ENCODE assay signal across 14 mouse cellular contexts in the genomic region with DNA sequence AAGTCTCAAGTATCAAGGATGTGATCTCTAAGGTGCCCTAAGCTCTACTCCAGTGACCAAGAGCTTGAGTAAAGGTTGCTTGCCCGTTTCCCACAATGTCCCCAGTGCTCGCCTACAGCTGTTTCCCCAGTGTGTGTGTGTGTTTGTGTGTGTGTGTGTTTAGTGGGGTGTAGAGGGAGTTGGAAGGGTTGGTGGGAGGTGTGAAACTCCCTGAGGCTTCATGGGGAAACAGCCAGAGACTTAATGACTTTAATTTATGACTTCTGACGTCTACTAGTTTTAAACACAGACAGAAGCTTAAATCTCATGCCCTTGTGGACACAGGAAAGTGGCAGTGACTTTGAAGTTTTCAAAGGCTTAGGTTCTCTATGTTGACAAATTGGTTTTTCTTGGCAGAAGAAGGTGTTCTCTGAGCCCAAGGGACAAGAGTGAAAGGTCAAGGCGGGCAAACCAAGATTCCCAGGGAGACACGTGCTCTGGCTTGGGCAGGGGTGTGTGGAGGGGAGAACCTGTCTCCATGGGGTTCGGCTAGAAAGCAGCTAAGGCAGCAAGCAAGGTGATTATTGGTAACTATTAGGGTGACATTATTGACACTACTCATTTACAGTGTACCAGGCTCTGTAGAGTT. TPM values are rescaled to one million over a fixed set of nuclear protein-coding genes. Genes with fewer than 3 reads are reported as not detected.
DNase-seq lines count a peak whose midpoint lies in the region; ATAC-seq lines count a peak whose summit lies in the region.
"Had no signal": no experiment of that assay in that cellular context is flagged by ENCODE, and none has a peak within 500 bp of the region (broad histone marks: within the 10 kb centered on the region; RNA-seq: fewer than 3 reads in every experiment).

No protein-coding gene starts in this region.

- peak; percentile 21 for DNase-seq in lung, postnatal 10 days
- DNase-seq in lung, postnatal 4 days = no peak
- peak; percentile 63 for DNase-seq in kidney, adult 18-20 months
- peak; percentile 62 to 83 for DNase-seq in kidney, postnatal 25 days
- DNase-seq in cerebellum, adult 18-20 months = no peak
- no peak for DNase-seq in heart, postnatal 36 days
- DNase-seq: cerebellum, postnatal 14 days; left cerebral cortex, postnatal 4 days had no signal

- no peaks in the 10 kb centered on the region for H3K27me3 ChIP-seq in stomach, embryonic 16.5 days (ENCODE audit: control insufficient read depth, insufficient read depth, low read length)
- H3K27me3 ChIP-seq: hindbrain, embryonic 13.5 days; midbrain, embryonic 13.5 days; neural tube, embryonic 15.5 days had no signal

- H3K4me1 ChIP-seq in stomach, embryonic 16.5 days (ENCODE audit: control insufficient read depth, insufficient read depth, low read length) = peaks cover 24% of the 10 kb centered on the region
- H3K4me1 ChIP-seq: hindbrain, embryonic 13.5 days; midbrain, embryonic 13.5 days had no signal

- H3K9me3 ChIP-seq in stomach, embryonic 16.5 days (replicated peaks; ENCODE audit: control insufficient read depth, low read length) = no peaks in the 10 kb centered on the region
- H3K9me3 ChIP-seq: heart, embryonic 10.5 days; hindbrain, embryonic 13.5 days; midbrain, embryonic 13.5 days; neural tube, embryonic 15.5 days had no signal

- H3K36me3 ChIP-seq in stomach, embryonic 16.5 days (ENCODE audit: control insufficient read depth, insufficient read depth, low read length) = no peaks in the 10 kb centered on the region
- H3K36me3 ChIP-seq: heart, embryonic 10.5 days; hindbrain, embryonic 13.5 days; midbrain, embryonic 13.5 days; neural tube, embryonic 15.5 days had no signal

- intact Hi-C loops in heart, postnatal 36 days (cut with DNase I) = no loop called here

- H3K9ac ChIP-seq in stomach, embryonic 16.5 days (ENCODE audit: low read length) = peak overlapping the region; percentile 17; the same call in 1 of the 2 replicates
- H3K9ac ChIP-seq: hindbrain, embryonic 13.5 days; lung, embryonic 14.5 days; midbrain, embryonic 13.5 days; neural tube, embryonic 15.5 days had no signal

- H3K4me3 ChIP-seq in stomach, embryonic 16.5 days (replicated peaks; ENCODE audit: low read length) = no peak overlapping the region
- H3K4me3 ChIP-seq: heart, embryonic 10.5 days; hindbrain, embryonic 13.5 days; midbrain, embryonic 13.5 days; neural tube, embryonic 15.5 days had no signal

- ATAC-seq in stomach, embryonic 16.5 days (ENCODE audit: insufficient read depth, low FRiP score) = peak; percentile 12; the same call in 1 of the 2 replicates
- ATAC-seq: midbrain, embryonic 13.5 days had no signal

- H3K27ac ChIP-seq in stomach, embryonic 16.5 days (ENCODE audit: low read length) = peak overlapping the region; percentile 85
- H3K27ac ChIP-seq: heart, embryonic 10.5 days; hindbrain, embryonic 13.5 days; midbrain, embryonic 13.5 days; neural tube, embryonic 15.5 days had no signal

- H3K4me2 ChIP-seq in stomach, embryonic 16.5 days (ENCODE audit: low read depth, low read length) = peak overlapping the region; percentile 24; the same call in 1 of the 2 replicates
- H3K4me2 ChIP-seq: hindbrain, embryonic 13.5 days; lung, embryonic 14.5 days; midbrain, embryonic 13.5 days; neural tube, embryonic 15.5 days had no signal

- WGBS in stomach, embryonic 16.5 days = 52% methylated on average over 6 of the region's 6 CpGs

RNA-seq across cellular contexts. Expression of gene Trim16, which starts 6.2 kb away (rescaled TPM):
- polyA plus RNA-seq in stomach, embryonic 16.5 days (2015; fragmentation: Nextera tagmentation; extraction: Ambion mirVana) = 21.7 and 24.2 TPM in 2 replicates
- 1 to 10 TPM; 6.8 to 7.1 TPM for total RNA-seq in heart, postnatal 36 days (2021)

RNA-seq across cellular contexts. Expression of gene Fbxw10, which starts 20.6 kb away (rescaled TPM):
- 0.30 and 0.50 TPM in 2 replicates for polyA plus RNA-seq in stomach, embryonic 16.5 days (2015; fragmentation: Nextera tagmentation; extraction: Ambion mirVana)
- total RNA-seq in heart, postnatal 36 days (2021) = under 1 TPM in 1 of 2 experiments, not detected in 1; 0.30 TPM

RNA-seq across cellular contexts. Expression of gene Zfp286, which starts 37.0 kb away (rescaled TPM):
- 14.5 and 14.6 TPM in 2 replicates for polyA plus RNA-seq in stomach, embryonic 16.5 days (2015; fragmentation: Nextera tagmentation; extraction: Ambion mirVana)
- total RNA-seq in heart, postnatal 36 days (2021) = 1 to 10 TPM in 1 of 2 experiments, under 1 TPM in 1; 0.70 to 1.1 TPM

RNA-seq across cellular contexts. Expression of gene Tvp23b, which starts 53.0 kb away (rescaled TPM):
- polyA plus RNA-seq in stomach, embryonic 16.5 days (2015; fragmentation: Nextera tagmentation; extraction: Ambion mirVana) = 85.4 and 93.8 TPM in 2 replicates
- total RNA-seq in heart, postnatal 36 days (2021) = 10 to 100 TPM; 18.6 to 18.8 TPM

Comparison
In these comparisons a context has a peak if more than half of its experiments do, and no peak if none do; other contexts are left out.
1. DNase-seq: peak in lung, postnatal 10 days (single experiment), kidney, adult 18-20 months (single experiment) and kidney, postnatal 25 days (2 of 2); none in lung, postnatal 4 days (0 of 2), cerebellum, adult 18-20 months (0 of 2) and heart, postnatal 36 days (0 of 2).